Mouse (Mus musculus): ENCODE measurements at regions not wholly inside any gene's neighbourhood (a gene's known extent, or its start where the extent isn't known, plus 50 kb on each side); places are given as distances from the start of the nearest gene placed in this dataset.
"Not testable (repeated sequence)": the region's sequence is repeated elsewhere in the genome, so short reads cannot be mapped to it uniquely, and the experiment has no call there.

DNA sequence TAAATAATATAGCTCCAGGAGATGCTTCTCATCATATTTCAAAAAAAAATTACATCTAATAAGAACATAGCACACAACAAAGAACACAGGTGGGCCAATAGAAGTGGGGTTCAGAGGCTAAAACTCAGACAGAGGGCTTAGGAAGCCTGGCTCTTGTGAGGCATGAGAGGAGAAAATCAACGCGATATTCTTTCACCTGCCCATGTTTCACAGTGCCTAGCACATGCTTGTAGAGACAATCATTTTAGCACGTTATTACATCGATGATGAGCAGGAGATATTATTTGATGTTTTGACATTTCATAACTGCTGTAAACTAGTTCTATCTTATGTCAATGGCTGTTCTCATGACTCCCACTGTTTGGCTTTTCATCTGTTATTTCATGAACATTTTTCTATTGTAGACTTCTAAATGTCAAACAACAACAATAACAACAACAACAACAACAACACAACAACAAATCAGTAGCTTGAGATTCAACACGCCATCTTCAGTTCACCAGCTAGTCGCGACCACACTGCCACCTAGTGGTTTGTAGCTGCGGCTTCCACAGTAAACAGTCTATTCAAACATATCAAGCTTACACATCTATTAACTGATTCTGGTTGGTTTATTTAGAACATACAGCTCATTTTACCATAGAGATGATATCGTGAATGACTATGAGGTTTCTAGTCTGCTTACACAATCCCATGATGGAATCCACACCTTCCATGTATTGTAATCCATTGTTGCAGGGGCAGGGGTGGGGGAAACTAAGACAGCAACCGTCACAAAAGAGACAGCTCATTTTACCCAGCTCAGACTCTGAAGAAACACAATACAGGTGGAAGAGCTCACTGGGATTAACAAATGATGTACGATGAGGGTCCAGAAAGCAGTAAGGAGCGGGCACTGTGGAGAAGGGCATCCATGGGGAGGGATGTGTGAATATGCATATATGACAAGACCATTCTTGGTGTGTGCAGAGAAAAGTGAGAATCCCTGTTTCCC is 60.5 kb upstream of the Tmem200a start:
- peak; percentile 27 for DNase-seq

DNA sequence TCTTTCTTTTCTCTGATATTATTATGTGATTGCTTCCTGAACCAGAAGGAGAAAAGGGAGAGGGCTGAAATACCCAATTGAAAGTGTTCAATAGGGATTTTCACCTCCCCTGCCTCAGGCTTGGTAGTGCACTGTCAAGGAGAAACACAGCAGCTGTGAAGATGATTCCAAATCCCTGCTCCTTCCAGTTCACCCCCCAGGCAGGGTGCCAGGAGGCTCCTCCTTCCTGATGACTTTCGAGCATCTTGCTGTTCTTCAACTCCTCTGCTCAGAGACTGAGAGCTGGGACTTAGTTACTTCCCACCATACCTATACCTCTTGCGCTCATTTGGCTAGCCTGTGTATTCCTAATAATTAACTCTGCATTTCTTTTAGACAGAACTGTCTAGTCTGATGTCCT is 73.7 kb upstream of the Tmem200a start:
- DNase-seq: no peak

DNA sequence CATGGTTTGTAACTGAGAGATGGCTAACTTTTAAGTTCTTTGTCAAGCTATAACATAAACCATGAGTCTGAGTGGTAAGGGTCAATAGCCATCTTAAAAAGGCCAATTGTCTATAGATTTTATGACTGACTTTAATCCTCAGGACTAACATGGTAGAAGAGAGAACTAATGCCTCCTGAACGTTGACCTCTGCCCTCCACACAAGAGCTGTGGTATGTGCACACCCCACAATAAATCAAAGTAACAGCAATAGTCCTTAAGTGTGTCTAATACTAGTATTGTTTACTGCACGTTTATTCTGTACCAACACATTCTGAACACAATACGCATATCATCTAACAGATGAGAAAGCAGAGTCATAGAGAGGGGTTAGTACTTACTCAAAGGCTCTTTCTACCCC is 70.7 kb upstream of the Samd3 start:
- no peak for DNase-seq

DNA sequence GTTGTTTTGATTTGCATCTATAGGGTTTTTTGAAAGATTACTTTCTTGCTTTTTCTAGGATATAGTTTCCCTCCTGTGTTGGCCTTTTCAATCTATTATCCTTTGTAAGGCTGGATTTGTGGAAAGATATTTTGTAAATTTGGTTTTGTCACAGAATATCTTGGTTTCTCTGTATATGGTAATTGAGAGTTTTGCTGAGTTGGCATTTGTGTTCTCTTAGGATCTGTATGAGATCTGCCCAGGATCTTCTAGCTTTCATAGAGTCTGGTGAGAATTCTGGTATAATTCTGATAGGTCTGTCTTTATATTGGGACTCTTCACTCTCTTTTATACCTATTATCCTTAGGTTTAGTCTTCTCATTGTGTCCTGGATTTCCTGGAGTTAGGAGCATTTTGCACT is 68.4 kb upstream of the Samd3 start:
- DNase-seq: not testable (repeated sequence)

DNA sequence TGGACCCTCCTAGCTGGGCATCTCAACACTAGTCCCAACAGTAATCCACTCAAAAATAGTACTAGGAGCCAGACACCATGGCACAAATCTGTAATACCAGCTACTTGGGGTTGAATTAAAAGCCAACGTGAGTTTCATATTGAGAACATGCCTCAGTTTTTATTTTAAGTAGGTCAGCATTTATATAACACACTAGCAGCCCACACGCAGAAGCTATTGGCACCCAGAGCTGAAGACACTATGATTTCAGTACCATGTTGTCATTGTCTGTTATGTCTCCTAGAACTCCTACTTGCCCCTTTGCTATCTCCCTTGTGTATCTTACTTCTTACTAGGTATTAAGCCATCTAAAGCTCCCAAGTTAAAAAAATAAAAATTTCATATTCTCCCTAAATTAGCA is 65.0 kb upstream of the Samd3 start:
- DNase-seq: peak; percentile 9

DNA sequence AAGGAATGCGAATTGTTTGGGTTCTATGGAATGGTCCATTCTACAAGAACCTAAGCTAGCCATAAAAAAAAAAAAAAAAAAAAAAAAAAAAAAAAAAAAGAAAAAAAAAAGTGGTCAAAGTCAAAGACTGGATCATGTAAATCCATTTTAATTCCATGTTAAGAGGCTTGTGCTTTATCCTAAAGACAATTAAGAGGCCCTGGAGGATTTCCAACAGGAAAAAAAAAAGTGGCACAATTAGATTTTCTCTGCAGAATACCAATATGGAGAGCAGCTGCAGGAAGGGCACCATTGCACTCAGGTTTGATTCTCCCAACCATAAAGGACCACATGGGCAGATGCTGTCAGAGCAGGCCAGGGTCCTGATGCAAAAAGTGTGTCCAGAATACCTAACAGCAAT is 51.9 kb upstream of the Samd3 start:
- no peak for DNase-seq

DNA sequence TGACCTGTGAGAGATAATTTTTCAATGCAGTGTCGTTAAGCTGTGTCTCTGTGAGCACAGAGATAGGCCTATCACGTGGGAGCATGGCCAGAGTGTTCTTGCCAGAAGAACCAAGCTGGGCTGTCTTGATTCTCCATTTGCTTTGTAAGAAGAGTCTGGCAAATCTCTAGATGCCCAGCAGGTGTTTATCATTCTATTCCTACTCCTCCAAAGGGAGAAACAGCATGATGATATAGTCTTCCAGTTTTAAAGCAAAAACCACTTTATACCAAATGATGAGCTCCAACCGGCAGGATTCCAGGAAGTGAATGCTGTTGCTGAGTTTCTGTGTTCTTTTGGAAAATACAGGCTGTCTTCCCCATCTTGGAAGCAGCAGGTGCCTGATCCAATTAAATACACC is 51.2 kb upstream of the Samd3 start:
- DNase-seq: peak; percentile 64

Measured in layer of hippocampus, adult 9-11 months (tissue).